Mouse (Mus musculus) olfactory bulb, adult 2 months (tissue): ENCODE results near the gene Ddah1.

Source experiments
- CTCF ChIP-seq: fragments of 200-500 bp; IDR thresholded peaks from 2 replicates; pipeline ENCODE4 v1.5.1; 2012; ENCODE audit warnings: low read depth, mild to moderate bottlenecking, low read length, moderate library complexity; ENCODE audit not compliant: insufficient read depth
- POLR2A ChIP-seq: fragments of 200-500 bp; IDR thresholded peaks from 2 replicates; pipeline ENCODE4 v1.6.1; 2012; ENCODE audit warnings: mild to moderate bottlenecking, low read depth, low read length, moderate library complexity; ENCODE audit not compliant: insufficient read depth

- no peak for TF ChIP-seq POLR2A
- TF ChIP-seq CTCF = no peak
Observed at GRCm38 (mm10) chr3:145823661-145824060, 65.2 kb downstream of the Ddah1 start.
